Mouse (Mus musculus): ENCODE measurements around the gene Alpk1. TPM values are rescaled to one million over a fixed set of nuclear protein-coding genes. Genes with fewer than 3 reads are reported as not detected.

Gene Alpk1
- polyA plus RNA-seq, 1 experiment: 3.1 TPM

DNA sequence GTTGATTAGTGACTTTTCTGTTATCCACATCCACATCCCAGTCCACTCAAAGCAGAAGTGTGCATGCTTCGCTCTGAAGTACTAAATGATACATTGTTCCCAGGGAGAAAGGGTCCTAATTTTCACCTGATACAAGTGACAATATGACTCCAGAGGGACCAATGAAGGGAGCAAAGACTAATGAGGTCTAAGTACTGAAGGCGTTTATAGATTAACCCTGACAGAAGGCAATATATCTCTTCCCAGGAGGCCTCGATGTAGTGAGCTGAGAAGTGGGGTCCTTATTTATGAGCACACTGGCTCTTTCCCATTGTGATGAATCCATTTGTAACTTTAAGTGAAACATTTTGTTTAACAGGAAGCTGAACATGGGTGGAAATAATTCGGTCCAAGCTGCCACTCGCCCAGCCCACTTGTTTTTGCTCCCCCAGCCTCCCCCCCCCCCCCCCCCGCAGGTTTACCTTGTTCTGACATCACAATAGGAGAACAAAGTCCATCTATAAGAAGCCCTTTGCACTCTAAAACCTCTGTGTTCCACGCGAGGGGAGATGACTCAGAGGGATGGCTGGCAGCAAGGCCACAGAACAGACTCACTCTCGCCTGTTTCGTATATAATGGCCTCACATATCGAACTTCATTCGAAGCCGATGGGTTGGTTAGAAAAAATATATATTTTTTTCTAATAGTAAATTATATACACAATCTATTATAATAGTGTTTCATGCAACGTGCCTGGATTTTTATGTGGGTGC is 36.5 kb downstream of the Alpk1 start:
- no peak for DNase-seq (ENCODE audit: low read depth)

DNA sequence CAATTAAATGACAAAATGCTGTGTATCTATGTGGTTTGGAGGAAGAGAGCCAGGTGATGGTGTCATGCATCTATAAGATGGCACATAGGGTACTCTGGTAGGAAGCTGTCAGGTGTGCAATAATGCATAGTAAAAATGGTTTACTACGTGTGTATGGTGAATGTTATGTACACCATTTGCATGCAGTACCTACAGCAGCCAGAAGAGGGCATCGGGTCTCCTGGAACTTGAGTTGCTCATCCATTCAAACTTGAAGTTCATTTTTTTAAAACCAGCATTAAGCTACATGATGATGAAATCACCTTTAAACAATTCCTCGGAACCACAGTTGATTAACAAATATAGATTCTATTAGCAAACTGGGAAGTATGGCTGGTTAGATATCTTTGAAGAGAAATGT is 38.9 kb downstream of the Alpk1 start:
- DNase-seq (ENCODE audit: low read depth): no peak

DNA sequence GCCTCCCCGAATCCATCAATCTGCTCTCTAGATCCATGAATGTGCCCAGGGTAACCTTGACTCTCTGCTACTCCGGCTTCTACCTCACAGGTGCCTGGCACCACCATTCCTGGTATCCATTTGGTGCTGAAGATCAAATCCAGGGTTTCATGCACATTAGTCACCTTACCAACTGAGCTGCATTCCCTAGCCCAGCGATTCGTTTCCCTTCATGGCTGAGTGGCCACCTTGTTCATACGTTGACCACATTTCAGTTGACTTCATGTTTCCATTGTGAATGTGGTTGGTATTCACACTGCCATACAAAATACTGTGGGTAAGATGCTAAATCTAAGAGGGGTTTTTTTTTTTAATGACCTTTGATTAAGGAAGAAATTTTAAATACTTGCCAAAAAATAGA is 42.5 kb downstream of the Alpk1 start:
- no peak for DNase-seq (ENCODE audit: low read depth)

DNA sequence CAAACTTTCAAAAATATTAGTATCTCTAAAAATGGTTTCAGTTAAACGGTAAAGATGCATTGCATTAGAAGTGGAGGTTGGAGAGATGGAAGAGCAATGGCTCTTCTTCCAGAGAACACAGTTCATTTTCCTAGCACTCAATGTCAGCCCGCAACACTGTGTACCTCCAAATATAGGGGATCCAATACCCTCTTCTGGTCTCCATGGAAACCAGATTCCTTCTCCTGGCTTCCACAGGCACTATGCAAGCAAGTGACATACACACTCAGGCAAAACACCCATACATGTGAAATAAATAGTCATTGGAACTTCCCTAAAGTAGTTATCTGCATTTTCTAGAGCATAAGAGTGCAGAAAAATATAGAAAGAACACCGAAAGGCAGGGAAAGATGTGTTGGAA is 44.9 kb downstream of the Alpk1 start:
- no peak for DNase-seq (ENCODE audit: low read depth)

DNA sequence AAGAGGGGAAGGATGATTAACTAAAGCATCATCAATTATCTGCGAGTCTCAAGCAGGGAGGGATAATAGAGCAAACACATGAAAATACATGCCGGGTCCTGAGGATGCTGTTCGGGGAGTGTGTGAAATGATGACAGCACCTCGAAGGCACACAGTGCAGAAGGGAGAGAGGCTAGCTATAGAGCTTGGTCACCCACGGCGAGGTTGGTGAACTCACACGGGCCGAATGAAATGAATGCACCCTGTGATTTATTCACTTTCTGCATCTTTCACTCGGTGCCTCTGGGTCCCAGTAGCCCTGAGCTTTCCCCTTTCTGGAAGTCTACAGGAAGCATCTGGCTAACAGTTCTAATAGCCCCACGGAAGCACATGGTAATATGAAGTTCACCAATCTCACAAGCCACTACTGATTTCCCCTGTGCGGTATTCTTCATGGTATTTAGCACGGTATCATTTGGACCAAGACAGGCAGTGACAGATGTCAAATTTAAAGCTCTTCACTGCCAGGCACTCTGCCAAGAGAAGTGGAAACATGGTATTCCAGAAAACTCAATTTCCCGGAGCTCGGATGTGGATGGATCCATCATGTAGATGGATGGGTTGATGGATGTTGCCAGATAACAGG is 50.7 kb downstream of the Alpk1 start:
- no peak for DNase-seq (ENCODE audit: low read depth)

DNA sequence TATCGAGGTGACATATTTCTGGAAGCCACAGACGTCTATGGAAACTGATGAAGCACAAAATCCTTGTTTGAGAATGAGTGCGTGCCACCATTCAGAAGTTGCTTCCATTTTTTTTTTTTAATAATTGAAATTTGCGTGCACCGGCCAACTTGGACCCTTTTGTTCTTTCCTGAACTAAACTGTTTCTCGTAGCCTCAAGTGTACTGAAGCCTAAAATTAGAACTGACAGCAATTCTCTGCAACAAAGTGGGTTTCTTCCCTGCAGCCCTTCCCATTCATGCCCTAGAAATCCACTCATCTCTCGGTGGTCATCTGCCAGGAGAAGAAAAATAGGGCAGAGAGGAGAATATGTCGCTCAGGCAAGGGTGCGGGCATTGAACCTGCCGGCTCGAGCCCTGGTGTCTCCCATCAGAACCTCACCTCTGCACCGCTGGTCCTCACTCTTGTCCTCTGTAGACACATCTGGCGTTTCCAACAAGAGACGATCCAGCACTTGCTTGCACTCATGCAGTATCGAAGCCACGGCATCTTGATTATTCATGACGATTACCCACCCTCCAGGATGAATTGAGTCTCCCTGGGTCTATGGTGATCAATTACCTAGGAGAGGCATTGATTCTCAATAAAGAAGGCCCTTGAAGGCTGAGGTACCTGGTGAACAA is 51.3 kb downstream of the Alpk1 start:
- no peak for DNase-seq (ENCODE audit: low read depth)

DNA sequence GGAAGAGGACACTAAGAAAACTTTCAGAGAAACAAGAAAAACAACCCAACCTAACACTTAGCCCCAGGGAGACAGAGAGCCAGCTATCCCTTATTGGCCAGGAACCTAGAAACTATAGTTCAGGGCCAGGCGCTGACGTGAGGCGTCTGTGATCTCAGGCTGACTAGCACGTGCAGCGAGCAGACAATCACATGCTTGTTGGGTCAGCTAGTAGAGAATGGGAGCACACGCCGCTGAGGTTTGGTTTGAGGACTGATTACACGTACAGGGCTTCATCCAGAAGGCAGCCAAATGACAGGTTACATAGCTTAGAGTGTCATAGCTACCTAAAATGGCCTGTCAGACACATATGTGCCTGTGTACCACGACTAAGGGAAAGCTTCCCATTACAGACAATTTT is 52.3 kb downstream of the Alpk1 start:
- no peak for DNase-seq (ENCODE audit: low read depth)

DNA sequence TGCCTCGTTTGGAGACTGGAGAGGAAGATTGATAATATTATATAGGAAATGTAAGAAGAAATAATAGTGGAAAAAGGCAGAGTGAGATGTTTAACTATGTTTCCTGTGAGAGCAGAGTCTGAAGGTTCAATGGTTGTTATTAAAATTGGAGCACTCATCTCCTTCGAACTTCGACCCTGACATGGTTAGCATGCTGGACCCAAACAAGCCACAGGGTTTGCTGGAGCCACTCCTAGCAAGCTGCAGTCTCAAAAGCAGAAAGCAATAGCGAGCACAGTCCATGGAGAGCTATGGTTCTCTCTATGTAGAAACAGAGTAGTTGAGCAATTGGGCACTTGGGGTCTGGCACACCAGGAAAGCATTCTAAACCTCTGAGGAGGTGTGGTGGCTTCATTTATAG is 59.4 kb downstream of the Alpk1 start:
- no peak for DNase-seq (ENCODE audit: low read depth)

DNA sequence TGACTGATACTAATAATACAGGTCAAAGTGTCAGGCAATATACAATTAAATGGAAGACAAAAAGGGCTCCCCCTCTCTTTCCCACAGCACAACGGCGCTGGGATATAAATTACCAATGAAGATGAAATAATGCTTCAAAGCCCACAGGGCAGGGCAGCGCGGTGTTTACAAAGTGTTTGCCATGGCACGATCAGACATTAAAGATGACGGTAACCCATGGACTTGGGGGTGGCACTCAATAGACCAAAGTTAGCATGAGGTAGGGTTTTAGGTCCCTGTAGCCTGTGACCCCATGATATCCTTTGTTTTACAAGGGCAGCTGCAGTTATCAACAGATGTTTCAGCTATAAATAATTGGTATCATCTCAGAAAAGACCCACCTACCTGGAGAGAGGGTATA is 60.3 kb downstream of the Alpk1 start:
- no peak for DNase-seq (ENCODE audit: low read depth)

DNA sequence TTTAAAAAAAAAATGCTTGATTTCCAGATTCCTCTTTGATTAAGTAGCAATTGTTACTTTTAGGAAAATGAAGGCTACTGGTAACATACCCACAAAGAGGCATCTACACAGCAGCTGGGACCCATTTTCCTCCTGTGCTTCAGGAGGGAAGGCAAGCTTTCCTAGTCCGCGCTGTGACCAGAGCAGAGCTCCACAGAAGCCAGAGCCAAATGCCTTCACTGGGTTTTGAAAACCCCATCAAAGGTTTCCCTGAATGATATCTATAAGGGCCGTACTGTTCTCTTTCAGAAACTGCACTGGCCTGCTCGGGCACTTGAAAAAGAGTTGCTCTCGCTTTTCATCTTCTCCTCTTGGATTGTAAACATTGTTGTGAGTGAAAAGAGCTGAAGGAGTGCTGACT is 60.7 kb downstream of the Alpk1 start:
- DNase-seq (ENCODE audit: low read depth): no peak

DNA sequence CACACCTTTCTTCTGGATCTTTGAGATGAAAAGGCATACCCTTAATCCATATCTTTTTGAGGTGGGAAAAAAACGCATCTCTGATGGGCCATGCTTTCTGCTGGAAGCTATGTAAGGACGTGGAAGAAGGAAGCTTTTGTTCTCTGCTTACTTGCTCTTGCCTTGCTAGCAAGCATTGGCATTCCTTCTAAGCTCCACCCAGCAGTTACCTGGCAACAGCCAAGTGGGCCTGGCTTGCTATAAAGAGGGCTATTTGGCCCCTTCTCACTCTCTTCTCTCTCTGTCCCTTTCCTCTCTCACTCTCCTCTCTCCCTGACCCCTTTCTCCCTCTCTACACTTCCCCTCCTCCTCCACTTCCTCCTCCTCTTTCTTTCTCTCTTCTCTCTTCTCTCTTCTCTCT is 63.6 kb downstream of the Alpk1 start:
- DNase-seq (ENCODE audit: low read depth): no peak

DNA sequence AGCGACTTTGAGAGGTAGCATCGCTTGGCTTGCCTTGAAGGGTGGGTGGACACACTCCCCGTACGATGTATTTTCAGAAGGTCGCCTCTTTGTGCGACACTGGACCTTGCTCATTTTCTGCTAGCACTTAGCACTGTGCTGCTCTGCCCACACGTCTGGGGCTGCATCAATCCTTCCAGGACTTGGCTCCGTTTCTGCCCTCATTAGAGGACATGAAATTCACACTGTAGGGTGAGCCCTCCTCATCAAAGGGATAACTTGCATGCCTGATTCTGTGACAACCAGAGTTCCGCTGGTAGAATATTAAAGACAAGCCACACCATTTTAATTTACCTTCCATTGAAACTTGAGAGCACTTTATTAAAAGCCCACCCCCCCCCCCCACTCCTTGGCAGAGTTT is 67.2 kb downstream of the Alpk1 start:
- DNase-seq (ENCODE audit: low read depth): no peak

DNA sequence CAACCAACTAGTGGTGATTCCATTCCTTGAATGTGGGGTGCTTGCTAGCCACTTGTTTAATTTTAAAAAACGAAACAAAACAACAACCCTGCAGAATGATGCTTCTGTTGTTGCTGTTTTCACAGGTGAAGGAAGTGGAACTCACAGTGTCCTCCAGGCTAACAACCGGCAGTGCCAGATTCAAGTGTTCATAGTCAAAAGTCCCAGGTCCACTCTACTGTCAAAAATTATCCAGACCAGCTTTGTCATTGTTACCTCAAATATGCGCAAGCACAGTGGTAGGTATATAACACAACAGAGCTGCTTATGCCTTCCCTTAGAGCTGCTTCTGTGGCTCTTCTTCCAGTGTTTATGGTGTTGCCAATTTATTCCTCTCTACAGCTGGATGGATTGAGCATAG is 68.8 kb downstream of the Alpk1 start:
- no peak for DNase-seq (ENCODE audit: low read depth)

DNA sequence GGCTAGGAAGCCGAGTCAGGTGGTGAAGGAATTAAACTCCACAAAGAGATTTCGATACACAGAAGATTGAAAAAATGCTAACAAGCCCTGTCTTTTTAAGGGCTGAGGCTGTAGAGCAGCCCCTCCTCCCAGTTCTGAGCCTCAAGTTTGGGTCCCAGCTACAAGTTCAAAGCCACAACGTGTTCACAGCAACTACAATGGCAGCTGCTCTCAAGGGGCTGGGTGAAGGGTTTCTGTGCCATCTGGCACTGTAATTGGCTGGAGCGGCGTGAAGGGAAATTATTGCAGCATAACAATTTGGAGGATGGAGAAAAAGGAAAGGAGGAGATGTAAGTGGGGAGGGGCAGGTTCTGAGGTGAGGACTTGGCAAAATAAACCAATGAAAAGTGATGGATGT is 73.2 kb downstream of the Alpk1 start:
- no peak for DNase-seq (ENCODE audit: low read depth)

DNA sequence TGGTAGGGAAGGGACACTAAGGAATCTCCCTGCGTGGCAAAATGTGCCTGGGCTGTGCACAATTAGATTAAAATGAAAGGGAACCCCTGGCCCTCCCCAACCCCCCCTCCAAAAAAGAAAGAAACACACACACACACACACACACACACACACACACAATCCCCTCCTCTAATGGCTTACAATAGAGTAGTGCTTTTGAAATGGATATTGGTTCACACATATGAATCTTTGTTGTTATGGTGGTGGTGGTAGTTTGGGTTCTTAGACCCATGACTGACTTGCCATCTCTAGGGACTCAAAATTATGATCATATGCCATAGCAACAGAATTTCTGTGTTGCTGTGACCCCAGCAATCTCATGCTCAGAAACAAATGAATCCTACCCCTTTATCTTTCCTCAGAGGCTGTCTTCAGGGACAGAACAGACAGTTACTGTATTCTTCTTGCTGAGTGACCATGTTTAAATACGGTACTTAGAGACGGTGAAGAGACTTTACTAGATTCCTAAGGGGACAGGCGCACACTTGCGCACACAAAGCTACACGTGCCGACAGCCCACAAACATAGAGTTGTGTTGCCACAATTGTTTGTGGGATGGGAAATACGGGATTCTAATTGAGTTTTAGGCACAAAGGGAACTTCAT is 73.8 kb downstream of the Alpk1 start:
- DNase-seq (ENCODE audit: low read depth): no peak

DNA sequence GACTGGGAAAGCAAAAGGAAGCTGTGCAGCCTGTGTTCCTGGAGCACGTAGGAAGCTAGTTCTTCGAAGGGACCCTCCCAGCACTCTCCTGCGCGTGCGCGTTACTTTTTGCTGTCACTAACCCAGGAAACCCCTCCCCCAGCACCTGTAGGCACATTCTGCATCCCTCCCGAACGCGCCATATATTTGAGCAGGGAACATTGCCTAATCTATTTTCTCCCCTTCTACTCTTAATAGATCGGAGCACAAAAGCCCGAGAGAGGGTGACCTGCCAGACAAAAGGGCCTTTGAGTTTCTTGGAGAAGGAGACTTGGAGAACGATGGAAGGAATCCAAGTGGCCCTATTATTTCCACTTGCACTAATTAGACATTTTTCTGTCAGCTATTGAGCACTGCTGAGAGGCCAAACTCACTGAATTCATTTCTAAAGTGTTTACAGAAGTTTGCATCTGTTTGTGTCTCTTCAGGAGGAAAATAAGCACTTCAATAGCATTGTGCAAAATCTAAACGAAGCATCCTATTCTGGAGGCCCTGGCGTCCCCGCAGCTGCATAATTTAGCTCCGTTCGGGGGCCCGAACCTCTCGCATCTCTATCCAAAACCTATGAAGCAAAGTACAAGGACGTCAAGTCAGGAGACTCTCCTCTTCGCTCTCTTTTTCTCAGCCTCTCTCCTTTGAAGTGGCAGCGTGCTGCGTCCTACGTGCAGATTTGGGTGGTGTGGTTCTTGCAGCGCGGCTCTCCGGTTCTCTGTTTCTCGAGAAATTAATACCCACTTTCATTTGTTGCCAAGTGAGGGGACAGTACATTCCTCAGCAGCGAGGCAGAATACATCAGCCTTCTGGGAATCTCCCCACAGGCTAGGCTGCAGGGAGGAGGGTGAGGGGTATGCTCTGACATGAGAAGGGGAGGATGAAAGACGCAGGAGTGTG is 74.5 kb downstream of the Alpk1 start:
- DNase-seq (ENCODE audit: low read depth): no peak

DNA sequence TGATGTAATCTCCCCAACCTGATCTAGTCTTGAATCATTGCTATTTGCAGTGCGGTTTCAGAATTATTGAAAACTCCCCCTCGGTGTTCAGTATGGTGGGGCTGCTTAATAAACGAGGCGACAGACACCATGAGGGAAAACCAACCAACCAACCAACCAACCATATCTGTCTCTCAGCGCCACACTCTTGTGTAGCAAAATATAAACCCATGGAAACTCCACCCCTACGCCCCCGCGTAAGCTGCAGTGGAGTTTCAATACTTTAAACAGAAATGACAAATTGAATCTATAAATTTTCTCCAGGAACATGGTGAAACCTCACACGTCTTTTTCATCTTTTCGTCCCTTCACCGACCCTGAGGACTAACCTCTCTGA is 75.2 kb downstream of the Alpk1 start:
- DNase-seq (ENCODE audit: low read depth): no peak

DNA sequence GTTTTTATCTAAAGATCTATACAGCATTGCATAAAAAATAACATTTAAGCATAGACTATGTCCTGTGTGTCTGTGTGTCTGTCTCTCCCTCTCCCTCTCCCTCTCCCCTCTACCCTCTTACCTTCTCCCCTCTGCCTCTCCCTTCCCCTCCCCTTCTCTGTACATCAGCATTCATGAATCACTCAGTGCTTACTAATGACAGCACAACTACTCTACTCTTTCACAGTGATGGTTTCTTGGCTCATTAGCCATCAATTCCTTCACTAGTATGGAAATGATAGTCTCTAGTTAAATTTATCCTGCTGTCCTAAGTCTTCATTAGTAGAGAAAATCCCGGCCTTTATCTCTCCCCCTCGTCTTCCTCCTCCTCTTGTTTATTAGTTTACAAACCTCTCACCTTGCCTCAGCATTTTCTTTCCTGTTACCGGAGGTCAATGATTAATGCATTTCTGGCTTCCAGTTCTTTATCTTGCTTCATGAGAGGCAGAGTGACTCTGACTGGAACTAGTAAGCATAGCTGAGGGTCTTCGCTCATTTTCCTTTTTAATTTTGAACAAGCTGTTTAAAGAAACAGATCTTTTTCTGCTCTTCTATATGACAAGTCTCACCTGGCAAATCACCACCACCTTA is 79.0 kb downstream of the Alpk1 start:
- no peak for DNase-seq (ENCODE audit: low read depth)

DNA sequence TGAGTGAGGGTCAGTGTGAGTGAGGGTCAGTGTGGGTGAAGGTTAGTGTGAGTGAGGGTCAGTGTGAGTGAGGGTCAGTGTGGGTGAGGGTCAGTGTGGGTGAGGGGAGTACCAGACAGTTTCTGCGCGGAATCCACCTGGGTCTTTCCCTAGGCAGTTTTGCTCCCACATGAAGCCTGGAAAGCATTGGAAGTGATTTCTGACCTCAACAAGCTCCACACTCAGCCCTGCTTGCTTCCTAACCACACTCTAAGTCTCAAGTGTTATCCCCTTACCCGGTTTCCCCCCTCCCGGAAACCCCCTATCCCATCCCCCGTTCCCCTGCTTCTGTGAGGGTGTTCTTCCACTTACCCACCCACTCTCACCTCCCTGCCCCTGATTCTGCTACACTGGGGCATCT is 81.7 kb downstream of the Alpk1 start:
- no peak for DNase-seq (ENCODE audit: low read depth)

DNA sequence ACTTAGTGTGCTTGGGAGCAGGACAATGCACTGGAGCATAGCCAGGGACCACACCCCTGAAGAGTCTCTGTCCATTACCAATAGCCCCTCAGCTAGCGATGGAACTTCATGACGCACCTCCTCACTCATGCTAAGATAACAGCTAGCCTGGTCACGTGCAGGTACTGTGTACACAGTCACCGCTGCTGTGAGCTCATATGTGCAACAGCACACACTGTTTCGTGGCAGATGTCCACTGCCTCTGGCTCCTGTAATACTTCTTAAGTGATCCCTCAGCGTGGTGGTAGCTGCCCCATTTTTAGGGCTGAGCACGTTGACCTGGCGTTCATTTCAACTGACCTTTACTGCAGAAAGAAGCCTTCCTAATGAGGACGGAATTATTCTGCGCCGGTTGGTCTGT is 83.8 kb downstream of the Alpk1 start:
- DNase-seq (ENCODE audit: low read depth): no peak
